Mouse (Mus musculus) kidney, embryonic 15.5 days (tissue): ENCODE measurements around the gene Sh2d3c. TPM values are rescaled to one million over a fixed set of nuclear protein-coding genes. Genes with fewer than 3 reads are reported as not detected.

Source experiments
- ATAC-seq: fragments of 200-750 bp; cut with Nextera tagmentation; replicated peaks from 2 replicates; pipeline ENCODE4 v1.8.0; 2017; ENCODE audit warnings: moderate TSS enrichment; ENCODE audit not compliant: low FRiP score
- H3K27ac ChIP-seq: fragments of 300-500 bp; sonication (generic); 2 replicates; pipeline ENCODE4 v1.5.1; 2015; ENCODE audit warnings: mild to moderate bottlenecking, inconsistent platforms
- H3K27me3 ChIP-seq: fragments of 300-500 bp; sonication (generic); 2 replicates; pipeline ENCODE4 v1.6.1; 2015; ENCODE audit warnings: inconsistent platforms
- H3K36me3 ChIP-seq: fragments of 300-500 bp; sonication (generic); 2 replicates; pipeline ENCODE4 v1.6.1; 2015; ENCODE audit warnings: inconsistent platforms
- H3K4me1 ChIP-seq: fragments of 300-500 bp; sonication (generic); 2 replicates; pipeline ENCODE4 v1.6.1; 2015; ENCODE audit warnings: inconsistent platforms
- H3K4me2 ChIP-seq: fragments of 300-500 bp; sonication (generic); 2 replicates; pipeline ENCODE4 v1.6.1; 2015; ENCODE audit warnings: moderate library complexity, mild to moderate bottlenecking, inconsistent platforms
- H3K4me3 ChIP-seq: fragments of 300-500 bp; sonication (generic); replicated peaks from 2 replicates; pipeline ENCODE4 v1.5.1; 2015; ENCODE audit warnings: mild to moderate bottlenecking, inconsistent platforms
- H3K9ac ChIP-seq: fragments of 300-500 bp; sonication (generic); 2 replicates; pipeline ENCODE4 v1.6.1; 2015; ENCODE audit warnings: mild to moderate bottlenecking, inconsistent platforms
- H3K9me3 ChIP-seq: fragments of 300-500 bp; sonication (generic); replicated peaks from 2 replicates; pipeline ENCODE4 v1.6.1; 2016; ENCODE audit warnings: inconsistent platforms
- WGBS: fragments of 180-500 bp; shearing (Covaris S2); methylation state at CpG from one replicate; pipeline ENCODE4 v1.1.7; 2015; ENCODE audit warnings: mixed read lengths; 5-methylcytosine and 5-hydroxymethylcytosine counted together
- polyA plus RNA-seq: library from polyadenylated mRNA; unstranded; fragments of >200 nt; fragmentation: Nextera tagmentation; extraction: Ambion mirVana; gene quantifications from 2 replicates; pipeline ENCODE4 v1.2.1, GENCODE M21; 2015

Gene Sh2d3c
- 32.5 and 37.2 TPM in 2 replicates for polyA plus RNA-seq

DNA sequence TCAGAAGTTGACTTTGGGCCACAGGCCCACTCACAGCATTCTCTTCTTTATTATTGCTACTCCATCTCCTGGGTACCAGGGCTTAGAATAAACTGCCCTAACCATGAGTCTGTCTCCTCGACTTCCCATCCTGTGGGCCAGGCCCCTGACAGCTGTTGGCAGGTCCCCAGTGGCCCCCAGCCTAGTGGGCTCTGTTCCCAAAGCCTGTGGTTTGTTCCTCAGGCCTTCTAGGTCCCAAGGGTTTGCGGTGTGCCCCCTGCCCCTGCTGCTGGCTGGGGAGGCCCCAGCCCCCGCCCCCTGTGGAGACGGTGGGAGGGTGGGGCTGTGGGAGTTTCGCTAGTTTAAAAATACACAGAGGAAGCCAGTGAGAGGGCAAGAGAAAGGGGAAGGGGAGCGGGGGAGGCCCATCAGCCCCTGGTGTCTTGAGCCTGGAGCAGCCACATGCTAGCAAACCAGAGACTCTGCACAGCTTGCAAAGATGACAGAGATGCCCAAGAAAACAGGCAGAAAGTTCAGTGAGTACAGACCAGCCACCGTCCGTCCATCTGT lies at the start of gene Sh2d3c:
Sh2d3c (plus strand) TSS at position 375 of the 549 bp plus-strand sequence.
- Histone ChIP-seq H3K4me3 (peak within 1 kb of the TSS; percentile 24), H3K27ac (peak within 1 kb of the TSS; percentile 24), H3K9ac (no peak within 1 kb of the TSS), H3K4me2 (peak within 1 kb of the TSS; percentile 47), H3K36me3 (no peaks in the 10 kb centered on the region), H3K4me1 (peaks cover 26% of the 10 kb centered on the region), H3K9me3 (no peaks in the 10 kb centered on the region), H3K27me3 (no peaks in the 10 kb centered on the region)
- WGBS: 27% methylated on average over 8 of the region's 8 CpGs
- peak; percentile 50 for ATAC-seq

- Histone ChIP-seq H3K4me3 (no peak overlapping the region), H3K9ac (no peak overlapping the region), H3K36me3 (peaks cover 47% of the 10 kb centered on the region), H3K4me1 (0 out of 2 replicates have a peak, but pooled peaks cover 5% of the 10 kb centered on the region), H3K9me3 (no peaks in the 10 kb centered on the region; the same call in 1 of the 2 replicates), H3K27ac (no peak overlapping the region), H3K27me3 (no peaks in the 10 kb centered on the region), H3K4me2 (no peak overlapping the region)
- 89% methylated on average over 9 of the region's 9 CpGs for WGBS
- ATAC-seq: no peak
Observed at GRCm38 (mm10) chr2:32671147-32671546, 49.7 kb upstream of the Sh2d3c start.

- Histone ChIP-seq H3K27ac (no peak overlapping the region), H3K9me3 (no peaks in the 10 kb centered on the region; the same call in 1 of the 2 replicates), H3K4me2 (no peak overlapping the region), H3K36me3 (peaks cover 51% of the 10 kb centered on the region), H3K4me1 (0 out of 2 replicates have a peak, but pooled peaks cover 5% of the 10 kb centered on the region), H3K27me3 (no peaks in the 10 kb centered on the region), H3K4me3 (no peak overlapping the region), H3K9ac (no peak overlapping the region)
- 72% methylated on average over 9 of the region's 9 CpGs for WGBS
- ATAC-seq: no peak
Observed at GRCm38 (mm10) chr2:32671907-32672595, 48.8 kb upstream of the Sh2d3c start.

DNA sequence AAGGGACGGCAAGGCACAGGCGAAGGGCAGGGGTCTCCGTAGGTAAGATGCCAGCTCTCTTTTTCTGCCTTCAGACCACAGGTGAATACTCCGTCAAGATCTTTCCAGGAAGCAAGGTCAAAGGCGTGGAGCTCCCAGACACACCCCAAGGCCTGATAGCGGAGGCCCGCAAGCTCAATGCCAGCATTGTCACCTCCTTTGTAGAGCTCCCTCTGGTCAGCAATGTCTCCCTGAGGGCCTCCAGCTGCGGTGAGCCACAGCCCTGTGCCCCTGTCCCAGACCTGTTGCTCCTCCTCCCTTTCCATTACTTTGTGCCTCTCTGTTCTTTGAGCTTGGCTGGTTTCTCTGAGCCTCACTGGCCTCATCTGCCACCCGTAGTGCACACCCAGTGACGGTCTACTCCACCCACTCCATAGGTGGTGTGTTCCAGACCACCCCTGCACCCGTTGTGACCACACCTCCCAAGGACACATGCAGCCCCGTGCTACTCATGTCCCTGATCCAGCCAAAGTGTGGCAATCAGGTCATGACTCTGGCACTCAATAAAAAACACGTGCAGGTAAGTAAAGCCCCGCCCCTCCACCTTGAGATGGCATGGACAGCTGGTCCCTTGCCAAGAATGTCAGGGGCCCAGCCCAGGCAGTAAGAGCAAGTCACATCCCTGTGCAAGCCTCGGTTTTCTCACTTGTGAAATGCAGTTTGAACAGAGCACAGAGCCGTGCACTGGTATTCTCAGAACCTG lies 47.5 kb upstream of the Sh2d3c start:
- Histone ChIP-seq H3K27ac (no peak overlapping the region), H3K9me3 (no peaks in the 10 kb centered on the region; the same call in 1 of the 2 replicates), H3K27me3 (no peaks in the 10 kb centered on the region), H3K4me1 (0 out of 2 replicates have a peak, but pooled peaks cover 2% of the 10 kb centered on the region), H3K4me3 (no peak overlapping the region), H3K36me3 (peaks cover 58% of the 10 kb centered on the region), H3K9ac (no peak overlapping the region), H3K4me2 (no peak overlapping the region)
- 0 out of 2 replicates have a peak, but pooled peaks have one; percentile 26 for ATAC-seq
- WGBS: 70% methylated on average over 16 of the region's 16 CpGs

DNA sequence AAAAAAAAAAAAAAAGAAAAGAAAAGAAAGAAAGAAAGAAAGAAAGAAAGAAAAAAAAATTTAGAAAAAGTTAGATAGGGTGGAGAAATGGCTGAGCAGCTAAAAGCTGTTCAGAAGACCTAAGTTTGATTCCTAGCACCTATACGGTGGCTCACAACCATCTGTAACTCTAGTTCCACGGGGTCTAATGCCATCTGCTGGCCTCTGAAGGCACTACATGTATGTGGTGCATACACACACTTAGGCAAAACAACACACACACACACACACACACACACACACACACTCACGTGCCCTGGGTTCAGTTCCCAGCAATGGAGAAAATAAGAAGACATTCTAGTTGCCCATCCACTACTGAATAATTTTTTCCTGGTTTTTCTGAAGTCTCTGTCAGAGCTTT lies 44.0 kb upstream of the Sh2d3c start:
- peaks cover 54% of the 10 kb centered on the region for H3K36me3 ChIP-seq
- no peak overlapping the region for H3K9ac ChIP-seq
- H3K9me3 ChIP-seq: no peaks in the 10 kb centered on the region; the same call in 1 of the 2 replicates

DNA sequence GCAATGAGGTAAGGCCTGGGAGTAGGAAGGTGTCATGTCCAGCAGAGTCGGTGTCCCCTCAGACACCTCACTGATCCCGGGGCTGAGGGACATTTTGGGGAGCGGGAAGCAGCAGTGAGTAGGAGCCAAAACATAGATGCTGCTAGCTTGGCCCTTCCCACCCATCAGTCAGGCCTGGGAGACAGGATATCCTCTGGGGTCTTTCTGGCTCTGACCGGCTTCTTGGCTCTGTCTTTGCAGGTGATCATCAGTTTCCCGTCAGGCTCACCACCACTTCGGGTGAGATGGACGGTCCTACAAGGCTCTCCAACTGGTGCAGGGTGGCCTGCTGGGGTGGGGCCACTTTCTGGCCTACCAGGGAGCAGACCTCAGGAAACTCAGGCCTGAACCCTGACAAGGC lies 43.2 kb upstream of the Sh2d3c start:
- H3K9me3 ChIP-seq: no peaks in the 10 kb centered on the region; the same call in 1 of the 2 replicates
- no peak overlapping the region for H3K9ac ChIP-seq
- ATAC-seq: no peak
- peaks cover 18% of the 10 kb centered on the region for H3K4me1 ChIP-seq
- H3K27ac ChIP-seq: no peak overlapping the region
- no peaks in the 10 kb centered on the region for H3K27me3 ChIP-seq
- no peak overlapping the region for H3K4me2 ChIP-seq
- no peak overlapping the region for H3K4me3 ChIP-seq
- WGBS: 84% methylated on average over 7 of the region's 7 CpGs
- peaks cover 60% of the 10 kb centered on the region for H3K36me3 ChIP-seq

More for the DNA sequence above, 44.0 kb upstream of the Sh2d3c start:
- H3K27ac ChIP-seq: no peak overlapping the region
- H3K27me3 ChIP-seq: no peaks in the 10 kb centered on the region
- peaks cover 15% of the 10 kb centered on the region for H3K4me1 ChIP-seq
- no peak overlapping the region for H3K4me2 ChIP-seq
- 90% methylated on average over 3 of the region's 3 CpGs for WGBS
- no peak overlapping the region for H3K4me3 ChIP-seq
- no peak for ATAC-seq

GRCm38 (mm10) chr2:32680051-32680451 lies 40.8 kb upstream of the Sh2d3c start:
- Histone ChIP-seq H3K36me3 (peaks cover 66% of the 10 kb centered on the region), H3K4me1 (peaks cover 15% of the 10 kb centered on the region), H3K4me2 (no peak overlapping the region), H3K27me3 (no peaks in the 10 kb centered on the region), H3K4me3 (no peak overlapping the region), H3K9ac (no peak overlapping the region), H3K27ac (peak overlapping the region; percentile 20; the same call in 1 of the 2 replicates), H3K9me3 (no peaks in the 10 kb centered on the region; the same call in 1 of the 2 replicates)
- 29% methylated on average over 7 of the region's 7 CpGs for WGBS
- no peak for ATAC-seq

DNA sequence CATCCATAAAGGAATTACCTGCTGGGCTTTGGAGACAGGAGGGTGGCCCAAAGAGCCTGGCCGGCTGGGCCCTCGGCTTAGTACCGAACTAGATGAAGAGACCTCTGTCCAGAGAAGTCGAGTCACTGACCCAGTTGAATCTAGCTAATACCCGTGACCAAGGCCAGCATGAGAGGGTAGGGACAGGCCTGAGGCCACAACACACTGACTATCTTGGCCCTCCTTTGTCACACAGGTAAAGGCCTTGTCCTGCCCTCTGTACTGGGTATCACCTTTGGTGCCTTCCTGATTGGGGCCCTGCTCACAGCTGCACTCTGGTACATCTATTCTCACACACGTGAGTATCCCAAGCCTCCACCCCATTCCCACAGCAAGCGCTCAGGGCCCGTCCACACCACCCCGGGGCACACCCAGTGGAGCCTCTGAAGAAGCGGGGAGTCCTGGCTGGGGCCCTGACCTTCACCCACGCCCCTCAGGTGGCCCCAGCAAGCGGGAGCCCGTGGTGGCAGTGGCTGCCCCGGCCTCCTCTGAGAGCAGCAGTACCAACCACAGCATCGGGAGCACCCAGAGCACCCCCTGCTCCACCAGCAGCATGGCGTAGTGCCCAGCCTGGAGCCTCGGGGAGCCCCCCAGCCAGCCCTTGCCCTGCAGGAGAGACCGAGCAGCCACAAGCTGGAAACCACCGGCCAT lies 39.7 kb upstream of the Sh2d3c start:
- no peak overlapping the region for H3K4me3 ChIP-seq
- no peak overlapping the region for H3K27ac ChIP-seq
- H3K9me3 ChIP-seq: no peaks in the 10 kb centered on the region; the same call in 1 of the 2 replicates
- no peaks in the 10 kb centered on the region for H3K27me3 ChIP-seq
- no peak overlapping the region for H3K9ac ChIP-seq
- 85% methylated on average over 19 of the region's 19 CpGs for WGBS
- no peak overlapping the region for H3K4me2 ChIP-seq
- 0 out of 2 replicates have a peak, but pooled peaks have one; percentile 14 for ATAC-seq
- H3K36me3 ChIP-seq: peaks cover 66% of the 10 kb centered on the region
- peaks cover 15% of the 10 kb centered on the region for H3K4me1 ChIP-seq

DNA sequence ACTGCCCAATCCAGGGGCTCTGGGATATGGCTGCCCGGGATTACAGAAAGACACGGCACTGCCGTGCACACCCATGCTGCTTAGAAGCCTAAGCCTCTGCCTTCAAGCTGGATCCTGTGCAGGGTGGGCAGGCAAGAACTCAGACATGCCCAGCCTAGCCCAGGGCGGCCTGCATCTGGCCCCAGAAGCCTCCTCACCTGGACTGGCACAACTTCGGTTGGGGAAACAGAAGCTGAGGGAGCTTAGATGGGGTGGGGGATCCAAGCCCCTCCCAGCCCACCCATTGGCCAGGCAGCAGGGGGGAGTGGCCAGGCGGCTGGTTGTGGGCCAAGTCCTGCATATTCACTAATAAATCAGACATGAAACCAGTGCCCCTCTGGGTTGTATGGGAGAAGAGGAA lies 39.1 kb upstream of the Sh2d3c start:
- H3K4me3 ChIP-seq: no peak overlapping the region
- 69% methylated on average over 6 of the region's 6 CpGs for WGBS
- H3K27ac ChIP-seq: no peak overlapping the region
- H3K4me2 ChIP-seq: no peak overlapping the region
- no peak for ATAC-seq
- H3K36me3 ChIP-seq: peaks cover 69% of the 10 kb centered on the region
- H3K9me3 ChIP-seq: no peaks in the 10 kb centered on the region
- no peak overlapping the region for H3K9ac ChIP-seq
- H3K4me1 ChIP-seq: peaks cover 15% of the 10 kb centered on the region
- no peaks in the 10 kb centered on the region for H3K27me3 ChIP-seq

DNA sequence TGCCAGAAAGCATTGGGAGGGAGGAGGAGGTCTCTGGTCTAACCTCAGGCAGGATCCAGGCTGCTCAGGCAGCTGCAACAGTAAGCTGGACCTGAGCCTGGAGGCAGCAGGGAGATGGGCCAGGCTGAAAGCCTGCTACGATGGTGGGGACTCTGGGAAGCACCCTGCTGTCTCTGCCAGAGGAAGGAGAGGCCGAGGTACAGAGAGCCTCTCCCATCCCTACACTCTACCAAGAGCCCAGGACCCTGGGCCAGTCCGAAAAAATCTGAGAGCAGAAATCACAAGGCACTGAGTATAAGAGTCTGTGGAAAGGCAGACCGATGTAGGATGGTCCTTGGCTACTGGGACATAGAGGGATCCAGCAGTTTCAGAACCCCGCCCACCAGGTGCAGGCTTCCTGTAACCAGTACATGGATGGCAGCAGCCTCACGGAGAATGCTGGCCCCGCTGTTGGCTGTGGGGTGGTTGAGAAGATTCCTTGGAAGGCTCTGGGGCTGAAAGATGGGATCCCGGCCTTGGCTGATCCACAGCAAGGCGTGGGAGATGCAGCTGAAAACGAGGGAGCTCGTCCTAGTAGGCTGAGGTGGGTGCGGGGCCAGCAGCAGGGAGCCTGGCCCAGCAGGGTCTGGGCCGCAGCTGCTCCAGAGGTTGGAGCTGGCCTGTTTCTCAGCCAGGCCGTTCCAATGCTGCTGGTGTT lies 38.0 kb upstream of the Sh2d3c start:
- Histone ChIP-seq H3K4me3 (no peak overlapping the region), H3K4me1 (peaks cover 15% of the 10 kb centered on the region), H3K27me3 (no peaks in the 10 kb centered on the region), H3K4me2 (no peak overlapping the region), H3K9me3 (no peaks in the 10 kb centered on the region), H3K27ac (0 out of 2 replicates have a peak overlapping the region, but pooled peaks have one; percentile 41), H3K9ac (no peak overlapping the region), H3K36me3 (peaks cover 72% of the 10 kb centered on the region)
- WGBS: 80% methylated on average over 14 of the region's 14 CpGs
- ATAC-seq: no peak

GRCm38 (mm10) chr2:32683701-32684100 lies 37.2 kb upstream of the Sh2d3c start:
- WGBS: 83% methylated on average over 10 of the region's 10 CpGs
- no peaks in the 10 kb centered on the region for H3K27me3 ChIP-seq
- H3K9me3 ChIP-seq: no peaks in the 10 kb centered on the region
- peaks cover 15% of the 10 kb centered on the region for H3K4me1 ChIP-seq
- H3K4me3 ChIP-seq: no peak overlapping the region
- peaks cover 78% of the 10 kb centered on the region for H3K36me3 ChIP-seq
- no peak overlapping the region for H3K27ac ChIP-seq
- no peak for ATAC-seq
- H3K9ac ChIP-seq: no peak overlapping the region
- no peak overlapping the region for H3K4me2 ChIP-seq
